Mouse (Mus musculus) kidney, adult 2 months (tissue): ENCODE results near the gene Tmem221.

ENCODE experiments used
- CTCF ChIP-seq: fragments of 200-500 bp; conservative IDR thresholded peaks from 2 replicates; pipeline ENCODE4 v1.5.1; 2011; ENCODE audit warnings: low read depth, mild to moderate bottlenecking, control low read depth, low read length, moderate library complexity, mixed read lengths; ENCODE audit not compliant: insufficient read depth, insufficient read length
- POLR2A ChIP-seq: fragments of 200-500 bp; IDR thresholded peaks from one replicate; pipeline ENCODE4 v1.6.1; 2011; ENCODE audit warnings: low read depth, low read length, control low read depth

DNA sequence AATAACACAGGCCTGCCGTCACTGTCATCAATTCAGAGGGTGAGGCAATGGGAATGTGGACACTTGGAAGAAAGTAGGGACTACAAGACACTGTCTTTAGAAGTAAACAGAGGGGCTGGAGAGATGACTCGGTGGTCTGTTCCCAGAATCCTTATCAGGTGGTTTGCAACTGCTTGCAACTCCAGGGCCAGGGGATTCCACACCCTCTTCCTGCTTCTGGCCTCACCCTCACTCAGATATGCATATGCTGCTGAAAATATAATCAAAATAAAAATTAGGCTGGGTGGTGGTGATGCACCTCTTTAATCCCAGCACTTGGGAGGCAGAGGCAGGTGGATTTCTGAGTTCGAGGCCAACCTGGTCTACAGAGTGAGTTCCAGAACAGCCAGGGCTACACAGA, 1.4 kb upstream of the Tmem221 start:
- TF ChIP-seq POLR2A (no peak), CTCF (no peak)
